Mouse (Mus musculus) midbrain, embryonic 12.5 days (tissue): ENCODE data around the gene Psme3. TPM values are rescaled to one million over a fixed set of nuclear protein-coding genes. Genes with fewer than 3 reads are reported as not detected.

Source experiments
- ATAC-seq: fragments of 200-750 bp; cut with Nextera tagmentation; 2 replicates; pipeline ENCODE4 v1.8.0; 2017; ENCODE audit warnings: low read depth, moderate TSS enrichment, moderate library complexity; ENCODE audit not compliant: low FRiP score
- H3K27ac ChIP-seq: fragments of 300-500 bp; sonication (generic); replicated peaks from 2 replicates; pipeline ENCODE4 v1.5.1; 2016; ENCODE audit warnings: mild to moderate bottlenecking
- H3K27me3 ChIP-seq: fragments of 300-500 bp; sonication (generic); 2 replicates; pipeline ENCODE4 v1.6.1; 2016; ENCODE audit warnings: mild to moderate bottlenecking
- H3K36me3 ChIP-seq: fragments of 300-500 bp; sonication (generic); 2 replicates; pipeline ENCODE4 v1.6.1; 2016
- H3K4me1 ChIP-seq: fragments of 300-500 bp; sonication (generic); 2 replicates; pipeline ENCODE4 v1.6.1; 2016
- H3K4me2 ChIP-seq: fragments of 300-500 bp; sonication (generic); replicated peaks from 2 replicates; pipeline ENCODE4 v1.6.1; 2016; ENCODE audit warnings: mild to moderate bottlenecking, moderate library complexity
- H3K4me3 ChIP-seq: fragments of 300-500 bp; sonication (generic); 2 replicates; pipeline ENCODE4 v1.5.1; 2016; ENCODE audit warnings: mild to moderate bottlenecking
- H3K9ac ChIP-seq: fragments of 300-500 bp; sonication (generic); replicated peaks from 2 replicates; pipeline ENCODE4 v1.6.1; 2016; ENCODE audit warnings: mild to moderate bottlenecking, moderate library complexity
- H3K9me3 ChIP-seq: fragments of 300-500 bp; sonication (generic); 2 replicates; pipeline ENCODE4 v1.6.1; 2016; ENCODE audit warnings: mild to moderate bottlenecking
- WGBS: fragments of 180-500 bp; shearing (Covaris S2); methylation state at CpG from one replicate; pipeline ENCODE4 v1.1.7; 2016; 5-methylcytosine and 5-hydroxymethylcytosine counted together
- polyA plus RNA-seq: library from polyadenylated mRNA; unstranded; fragments of >200 nt; fragmentation: Nextera tagmentation; extraction: Ambion mirVana; gene quantifications from 2 replicates; pipeline ENCODE4 v1.2.1, GENCODE M21; 2016

Psme3 gene
- polyA plus RNA-seq, 1 experiment from 2014 or later, result 163 TPM

- no peak overlapping the region for H3K27ac ChIP-seq
- H3K4me1 ChIP-seq, result peaks cover 21% of the 10 kb centered on the region
- no peak for ATAC-seq
- H3K4me3 ChIP-seq, result no peak overlapping the region
- 87% methylated on average over 9 of the region's 9 CpGs for WGBS
- no peaks in the 10 kb centered on the region for H3K9me3 ChIP-seq
- no peak overlapping the region for H3K4me2 ChIP-seq
- H3K9ac ChIP-seq, result no peak overlapping the region
- H3K27me3 ChIP-seq, result no peaks in the 10 kb centered on the region
- no peaks in the 10 kb centered on the region for H3K36me3 ChIP-seq
Measured at GRCm38 (mm10) chr11:101335685-101336084, 19.7 kb downstream of the Psme3 start.

GRCm38 (mm10) chr11:101338123-101338760, 22.2 kb downstream of the Psme3 start:
- Histone ChIP-seq H3K4me3 (peak overlapping the region; percentile 39), H3K27me3 (no peaks in the 10 kb centered on the region), H3K9ac (peak overlapping the region; percentile 58), H3K9me3 (no peaks in the 10 kb centered on the region), H3K4me2 (peak overlapping the region; percentile 69), H3K4me1 (peaks cover 21% of the 10 kb centered on the region), H3K27ac (peak overlapping the region; percentile 71), H3K36me3 (no peaks in the 10 kb centered on the region)
- ATAC-seq, result peak; percentile 78
- 3% methylated on average over 9 of the region's 9 CpGs for WGBS

GRCm38 (mm10) chr11:101347083-101347775, 31.2 kb downstream of the Psme3 start:
- 75% methylated on average over 10 of the region's 10 CpGs for WGBS

DNA sequence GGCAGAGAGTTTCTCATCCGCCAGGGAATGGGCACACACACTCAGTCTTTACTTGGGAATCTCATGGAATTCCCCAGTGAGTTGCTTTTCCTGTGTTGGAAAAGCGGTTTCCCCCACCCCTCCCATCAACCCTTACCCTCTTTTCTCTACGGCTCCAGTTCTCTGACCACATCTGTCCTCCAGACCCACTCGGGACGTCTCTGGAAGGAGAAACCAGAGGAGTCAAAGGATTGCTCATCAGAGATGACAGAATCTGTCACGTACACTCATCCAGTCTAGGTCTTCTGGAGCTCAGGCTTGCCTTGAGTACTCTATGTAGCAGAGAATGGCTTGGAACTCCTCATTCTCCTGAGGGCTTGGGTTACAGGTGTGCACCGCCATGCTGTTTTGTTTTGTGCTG, 32.8 kb downstream of the Psme3 start:
- Histone ChIP-seq H3K9me3 (no peaks in the 10 kb centered on the region), H3K4me1 (no peaks in the 10 kb centered on the region), H3K4me3 (no peak overlapping the region), H3K4me2 (no peak overlapping the region), H3K27me3 (no peaks in the 10 kb centered on the region; the same call in 1 of the 2 replicates), H3K9ac (no peak overlapping the region), H3K36me3 (no peaks in the 10 kb centered on the region), H3K27ac (no peak overlapping the region)
- ATAC-seq, result no peak
- WGBS, result 88% methylated on average over 7 of the region's 7 CpGs

More at GRCm38 (mm10) chr11:101347083-101347775, 31.2 kb downstream of the Psme3 start:
- Histone ChIP-seq H3K9ac (no peak overlapping the region), H3K36me3 (no peaks in the 10 kb centered on the region), H3K4me3 (no peak overlapping the region), H3K4me1 (no peaks in the 10 kb centered on the region), H3K9me3 (no peaks in the 10 kb centered on the region), H3K4me2 (no peak overlapping the region), H3K27ac (no peak overlapping the region), H3K27me3 (no peaks in the 10 kb centered on the region; the same call in 1 of the 2 replicates)
- no peak for ATAC-seq

DNA sequence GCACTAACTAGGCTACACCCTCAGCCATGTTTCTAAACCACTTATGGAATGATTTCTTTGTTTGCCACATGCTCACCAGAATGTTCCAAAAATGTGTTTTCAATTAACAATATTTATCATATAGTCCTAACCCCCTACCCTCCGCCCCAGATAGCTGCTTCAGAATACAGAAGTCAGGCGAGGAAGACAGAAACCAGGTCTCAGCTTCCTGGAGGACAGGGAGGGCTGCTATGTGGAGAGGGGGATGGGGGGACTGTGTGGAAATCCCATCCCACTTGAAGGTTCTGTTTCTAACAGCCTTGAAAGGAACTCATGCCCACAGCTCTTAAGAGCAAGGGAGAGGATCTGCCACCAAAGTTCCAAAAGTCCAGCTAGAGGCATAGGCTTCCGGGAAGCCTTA, 33.2 kb downstream of the Psme3 start:
- no peaks in the 10 kb centered on the region for H3K36me3 ChIP-seq
- H3K4me1 ChIP-seq, result no peaks in the 10 kb centered on the region
- no peak overlapping the region for H3K4me2 ChIP-seq
- no peak overlapping the region for H3K9ac ChIP-seq
- 84% methylated on average over 3 of the region's 3 CpGs for WGBS
- no peak overlapping the region for H3K27ac ChIP-seq
- H3K27me3 ChIP-seq, result no peaks in the 10 kb centered on the region; the same call in 1 of the 2 replicates
- no peak overlapping the region for H3K4me3 ChIP-seq
- H3K9me3 ChIP-seq, result no peaks in the 10 kb centered on the region
- no peak for ATAC-seq

- no peaks in the 10 kb centered on the region for H3K36me3 ChIP-seq
- no peak for ATAC-seq
- WGBS, result 54% methylated on average over 11 of the region's 11 CpGs
- H3K27me3 ChIP-seq, result no peaks in the 10 kb centered on the region; the same call in 1 of the 2 replicates
- H3K9ac ChIP-seq, result no peak overlapping the region
- no peaks in the 10 kb centered on the region for H3K4me1 ChIP-seq
- H3K9me3 ChIP-seq, result no peaks in the 10 kb centered on the region
- H3K4me2 ChIP-seq, result no peak overlapping the region
- H3K4me3 ChIP-seq, result no peak overlapping the region
- H3K27ac ChIP-seq, result no peak overlapping the region
Measured at GRCm38 (mm10) chr11:101351100-101351720, 35.2 kb downstream of the Psme3 start.

- no peaks in the 10 kb centered on the region; the same call in 1 of the 2 replicates for H3K27me3 ChIP-seq
- no peak for ATAC-seq
- no peak overlapping the region for H3K9ac ChIP-seq
- no peak overlapping the region for H3K27ac ChIP-seq
- WGBS, result 73% methylated on average over 3 of the region's 3 CpGs
- H3K9me3 ChIP-seq, result no peaks in the 10 kb centered on the region
- H3K4me3 ChIP-seq, result no peak overlapping the region
- no peaks in the 10 kb centered on the region for H3K36me3 ChIP-seq
- H3K4me2 ChIP-seq, result no peak overlapping the region
- no peaks in the 10 kb centered on the region for H3K4me1 ChIP-seq
Measured at GRCm38 (mm10) chr11:101351721-101352111, 35.7 kb downstream of the Psme3 start.

DNA sequence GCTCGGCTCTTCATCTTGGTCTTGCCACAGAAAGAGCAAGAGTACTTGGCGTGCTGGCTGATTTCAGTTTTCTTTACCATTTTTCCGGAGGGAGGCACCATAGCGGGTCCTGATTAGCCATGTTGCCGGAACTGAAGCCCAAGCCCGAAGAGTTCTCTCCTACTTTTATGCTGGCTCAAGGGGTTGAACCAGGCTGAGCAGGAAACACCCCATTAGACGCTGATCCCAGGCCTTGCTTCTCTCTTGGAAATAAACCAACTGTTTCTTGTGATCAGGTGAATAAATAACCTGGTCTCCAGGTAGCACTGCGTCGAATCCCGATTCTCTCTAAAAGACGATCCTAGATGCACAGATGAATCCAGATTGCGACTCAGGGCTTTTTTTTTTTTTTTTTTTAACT, 37.4 kb downstream of the Psme3 start:
- Histone ChIP-seq H3K27ac (no peak overlapping the region), H3K36me3 (no peaks in the 10 kb centered on the region), H3K4me1 (no peaks in the 10 kb centered on the region), H3K9ac (no peak overlapping the region), H3K27me3 (no peaks in the 10 kb centered on the region; the same call in 1 of the 2 replicates), H3K4me3 (no peak overlapping the region), H3K4me2 (no peak overlapping the region), H3K9me3 (no peaks in the 10 kb centered on the region)
- ATAC-seq, result no peak
- WGBS, result 92% methylated on average over 12 of the region's 12 CpGs

- no peak overlapping the region for H3K4me3 ChIP-seq
- no peaks in the 10 kb centered on the region for H3K4me1 ChIP-seq
- H3K27ac ChIP-seq, result no peak overlapping the region
- H3K4me2 ChIP-seq, result no peak overlapping the region
- H3K27me3 ChIP-seq, result no peaks in the 10 kb centered on the region; the same call in 1 of the 2 replicates
- no peak overlapping the region for H3K9ac ChIP-seq
- H3K36me3 ChIP-seq, result no peaks in the 10 kb centered on the region
- ATAC-seq, result no peak
- WGBS, result 82% methylated on average over 5 of the region's 5 CpGs
- no peaks in the 10 kb centered on the region for H3K9me3 ChIP-seq
Measured at GRCm38 (mm10) chr11:101354438-101355010, 38.5 kb downstream of the Psme3 start.

DNA sequence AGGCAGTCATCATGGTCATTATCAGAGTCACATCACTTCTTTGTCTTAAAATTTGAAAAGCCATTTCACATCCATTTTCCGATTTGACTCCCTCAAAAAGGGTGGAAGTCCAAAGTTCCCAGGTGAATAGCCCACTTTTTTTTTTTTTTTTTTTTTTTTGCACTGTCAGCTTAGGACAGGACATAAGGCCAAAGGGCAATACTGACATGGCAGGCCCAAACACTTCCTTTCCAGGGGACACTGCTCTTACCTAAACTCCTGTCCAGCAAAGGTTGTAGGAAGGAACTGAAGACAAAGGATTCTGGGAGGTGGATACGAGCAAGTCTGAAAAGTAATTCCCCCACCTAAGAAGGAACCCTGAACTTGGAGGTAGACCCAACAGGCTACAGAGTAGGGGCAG, 39.9 kb downstream of the Psme3 start:
- no peak overlapping the region for H3K4me3 ChIP-seq
- no peak overlapping the region for H3K27ac ChIP-seq
- WGBS, result 83% methylated on average over 2 of the region's 2 CpGs
- H3K9ac ChIP-seq, result no peak overlapping the region
- no peaks in the 10 kb centered on the region for H3K36me3 ChIP-seq
- H3K9me3 ChIP-seq, result no peaks in the 10 kb centered on the region
- H3K27me3 ChIP-seq, result no peaks in the 10 kb centered on the region; the same call in 1 of the 2 replicates
- no peaks in the 10 kb centered on the region for H3K4me1 ChIP-seq
- H3K4me2 ChIP-seq, result no peak overlapping the region
- no peak for ATAC-seq

- 86% methylated on average over 3 of the region's 3 CpGs for WGBS
Measured at GRCm38 (mm10) chr11:101357505-101358182, 41.6 kb downstream of the Psme3 start.

More at GRCm38 (mm10) chr11:101357505-101358182, 41.6 kb downstream of the Psme3 start:
- no peaks in the 10 kb centered on the region for H3K9me3 ChIP-seq
- H3K4me3 ChIP-seq, result no peak overlapping the region
- no peaks in the 10 kb centered on the region for H3K36me3 ChIP-seq
- no peak overlapping the region for H3K4me2 ChIP-seq
- no peak for ATAC-seq
- no peak overlapping the region for H3K27ac ChIP-seq
- H3K4me1 ChIP-seq, result no peaks in the 10 kb centered on the region
- H3K27me3 ChIP-seq, result no peaks in the 10 kb centered on the region
- H3K9ac ChIP-seq, result no peak overlapping the region
